ENCODE assay signal across 21 mouse cellular contexts in genomic region chr4:104415482-104415881, GRCm38 (mm10).
DNase-seq lines count a peak whose midpoint lies in the region; ATAC-seq and TF ChIP-seq lines count a peak whose summit lies in the region.
"Had no signal": no experiment of that assay in that cellular context is flagged by ENCODE, and none has a peak within 500 bp of the region (broad histone marks: within the 10 kb centered on the region; RNA-seq: fewer than 3 reads in every experiment).

No protein-coding gene starts in this region.

- peak; percentile 60 for ATAC-seq in cerebellum, adult (ENCODE audit: insufficient number of reproducible peaks, low FRiP score, low TSS enrichment)
- ATAC-seq: CD4-positive, CD25-positive, alpha-beta regulatory T cell, adult 4 months; forebrain, embryonic 13.5 days; intestine, embryonic 16.5 days had no signal

- H3K4me1 ChIP-seq in cerebellum, adult 2 months (ENCODE audit: control insufficient read depth, insufficient read depth, low read length): peaks cover 20% of the 10 kb centered on the region
- H3K4me1 ChIP-seq: embryonic facial prominence, embryonic 10.5 days; heart, embryonic 10.5 days had no signal

- no peak overlapping the region for H3K27ac ChIP-seq in cerebellum, adult 2 months (ENCODE audit: insufficient read depth, low read length)
- H3K27ac ChIP-seq: embryonic facial prominence, embryonic 10.5 days; forebrain, embryonic 13.5 days; heart, embryonic 10.5 days; hindbrain, embryonic 12.5 days had no signal

- TF ChIP-seq CTCF in cerebellum, adult 2 months (IDR thresholded peaks at IDR 0.05; ENCODE audit: borderline replicate concordance, insufficient read depth, low read depth, low read length): no peak

- no peak overlapping the region for H3K4me3 ChIP-seq in cerebellum, adult 2 months (replicated peaks; ENCODE audit: insufficient read depth, low read depth, low read length)
- H3K4me3 ChIP-seq: embryonic facial prominence, embryonic 10.5 days; forebrain, embryonic 13.5 days; heart, embryonic 10.5 days; hindbrain, embryonic 12.5 days had no signal

- no peak for DNase-seq in cerebellum, postnatal 4 days (ENCODE audit: low spot score in 2 of 2)
- DNase-seq in brain, adult 2 months (ENCODE audit: low read depth, low spot score): peak; percentile 79
- peak; percentile 55 to 78 for DNase-seq in cerebellum, adult 2 months
- peak; percentile 24 to 39 for DNase-seq in cerebellum, postnatal 10 days
- DNase-seq in heart, adult 11 months: no peak
- no peak for DNase-seq in layer of hippocampus, adult 18-20 months (ENCODE audit: low spot score in 2 of 2)
- no peak for DNase-seq in embryo, embryonic 11 days
- DNase-seq: adrenal gland, postnatal 10 days; B cell, adult 2 months; gastrocnemius, postnatal 36 days; heart, adult 18-20 months; heart, postnatal 10 days; heart, postnatal 4 days; kidney, adult 2 months had no signal

- WGBS in cerebellum, adult 2 months: 8% methylated on average over 2 of the region's 2 CpGs

- no peaks in the 10 kb centered on the region for H3K27me3 ChIP-seq in cerebellum, adult 2 months (ENCODE audit: control insufficient read depth, insufficient read depth, low read length)
- H3K27me3 ChIP-seq: forebrain, embryonic 13.5 days; hindbrain, embryonic 12.5 days had no signal

- TF ChIP-seq POLR2A in cerebellum, adult 2 months (IDR thresholded peaks at IDR 0.05; ENCODE audit: borderline replicate concordance, insufficient read depth, low read length): no peak

Comparison
In these comparisons a context has a peak if more than half of its experiments do, and no peak if none do; other contexts are left out.
1. DNase-seq: peak in brain, adult 2 months (single experiment), cerebellum, adult 2 months (2 of 2) and cerebellum, postnatal 10 days (2 of 2); none in cerebellum, postnatal 4 days (0 of 2), heart, adult 11 months (single experiment), layer of hippocampus, adult 18-20 months (0 of 2) and embryo, embryonic 11 days (single experiment).